Mouse (Mus musculus) urinary bladder, postnatal 10 days (tissue): ENCODE results near the gene Cdhr3.

Source experiments
- DNase-seq: peaks from one replicate; pipeline ENCODE4 v3.0.0; 2022; ENCODE audit warnings: low spot score

Cdhr3 gene

GRCm38 (mm10) chr12:33092775-33093174 is at the start of gene Cdhr3:
Gene Cdhr3, minus strand, starts transcription at chr12:33092875.
- no peak for DNase-seq

GRCm38 (mm10) chr12:33139083-33139482 is 46.4 kb upstream of the Cdhr3 start:
- DNase-seq = no peak

GRCm38 (mm10) chr12:33137857-33138256 is 45.2 kb upstream of the Cdhr3 start:
- DNase-seq = no peak

- no peak for DNase-seq
Measured at GRCm38 (mm10) chr12:33131796-33132195, 39.1 kb upstream of the Cdhr3 start.

- DNase-seq = no peak
Measured at GRCm38 (mm10) chr12:33130401-33130800, 37.7 kb upstream of the Cdhr3 start.

GRCm38 (mm10) chr12:33129410-33129809 is 36.7 kb upstream of the Cdhr3 start:
- no peak for DNase-seq

GRCm38 (mm10) chr12:33128702-33129101 is 36.0 kb upstream of the Cdhr3 start:
- no peak for DNase-seq

- no peak for DNase-seq
Measured at GRCm38 (mm10) chr12:33128121-33128520, 35.4 kb upstream of the Cdhr3 start.

GRCm38 (mm10) chr12:33126243-33126642 is 33.6 kb upstream of the Cdhr3 start:
- DNase-seq = no peak

- DNase-seq = no peak
Measured at GRCm38 (mm10) chr12:33125594-33126227, 33.0 kb upstream of the Cdhr3 start.

GRCm38 (mm10) chr12:33118624-33119301 is 26.1 kb upstream of the Cdhr3 start:
- no peak for DNase-seq

- no peak for DNase-seq
Measured at GRCm38 (mm10) chr12:33110894-33111471, 18.3 kb upstream of the Cdhr3 start.

- no peak for DNase-seq
Measured at GRCm38 (mm10) chr12:33109531-33109930, 16.9 kb upstream of the Cdhr3 start.

GRCm38 (mm10) chr12:33106438-33107167 is 13.9 kb upstream of the Cdhr3 start:
- no peak for DNase-seq

GRCm38 (mm10) chr12:33105724-33106123 is 13.0 kb upstream of the Cdhr3 start:
- no peak for DNase-seq

GRCm38 (mm10) chr12:33102342-33103115 is 9.9 kb upstream of the Cdhr3 start:
- no peak for DNase-seq

- no peak for DNase-seq
Measured at GRCm38 (mm10) chr12:33101627-33102026, 9.0 kb upstream of the Cdhr3 start.

- no peak for DNase-seq
Measured at GRCm38 (mm10) chr12:33096017-33096416, 3.3 kb upstream of the Cdhr3 start.

GRCm38 (mm10) chr12:33092196-33092595 is 479 bp downstream of the Cdhr3 start:
- DNase-seq = no peak

GRCm38 (mm10) chr12:33086151-33086550 is 6.5 kb downstream of the Cdhr3 start:
- no peak for DNase-seq

GRCm38 (mm10) chr12:33084683-33085082 is 8.0 kb downstream of the Cdhr3 start:
- DNase-seq = no peak

- DNase-seq = no peak
Measured at GRCm38 (mm10) chr12:33083362-33083761, 9.3 kb downstream of the Cdhr3 start.
